Mouse (Mus musculus) myocyte (in vitro differentiated cells): ENCODE data around the gene Zfp184.

Experiments
- E2F4 ChIP-seq: IDR thresholded peaks from one replicate; pipeline ENCODE4 v1.6.1; 2011; ENCODE audit warnings: mild to moderate bottlenecking, control low read depth, moderate library complexity; ENCODE audit not compliant: insufficient read depth
- MAX ChIP-seq: IDR thresholded peaks from one replicate; pipeline ENCODE4 v1.6.1; 2011; ENCODE audit warnings: low read depth, mild to moderate bottlenecking, control low read depth
- POLR2A ChIP-seq: IDR thresholded peaks from one replicate; pipeline ENCODE4 v1.6.1; 2011; ENCODE audit warnings: low read depth, mild to moderate bottlenecking, control low read depth, moderate library complexity; ENCODE audit not compliant: insufficient read length
- POLR2AphosphoS2 ChIP-seq: IDR thresholded peaks from one replicate; pipeline ENCODE4 v1.6.1; 2011; ENCODE audit warnings: low read depth, control low read depth; ENCODE audit not compliant: insufficient read length

GRCm38 (mm10) chr13:22006334-22007120, 61.6 kb downstream of the Zfp184 start:
- TF ChIP-seq POLR2A (no peak), E2F4 (no peak), POLR2AphosphoS2 (no peak), MAX (no peak)
